Mouse (Mus musculus) midbrain, postnatal 0 days (tissue): ENCODE results near the gene Tenm4. TPM values are rescaled to one million over a fixed set of nuclear protein-coding genes. Genes with fewer than 3 reads are reported as not detected.

Experiments
- ATAC-seq: fragments of 200-750 bp; cut with Nextera tagmentation; 2 replicates; pipeline ENCODE4 v1.8.0; 2017; ENCODE audit warnings: moderate number of reproducible peaks, mild to moderate bottlenecking, moderate TSS enrichment, moderate library complexity; ENCODE audit not compliant: low FRiP score
- DNase-seq: peaks from one replicate; pipeline ENCODE4 v3.0.0-alpha.2; 2015; ENCODE audit warnings: low spot score
- H3K27ac ChIP-seq: fragments of 300-500 bp; sonication (generic); 2 replicates; pipeline ENCODE4 v1.5.1; 2014; ENCODE audit warnings: low read depth, mild to moderate bottlenecking, low read length, mixed read lengths
- H3K27me3 ChIP-seq: fragments of 300-500 bp; sonication (generic); 2 replicates; pipeline ENCODE4 v1.6.1; 2014; ENCODE audit warnings: low read length, control low read depth, mixed read lengths; ENCODE audit not compliant: insufficient read depth
- H3K36me3 ChIP-seq: fragments of 300-500 bp; sonication (generic); 2 replicates; pipeline ENCODE4 v1.6.1; 2014; ENCODE audit warnings: low read length, control low read depth, mixed read lengths; ENCODE audit not compliant: insufficient read depth
- H3K4me1 ChIP-seq: fragments of 300-500 bp; sonication (generic); 2 replicates; pipeline ENCODE4 v1.6.1; 2014; ENCODE audit warnings: mild to moderate bottlenecking, control low read depth, antibody characterized with exemption, low read length, mixed read lengths; ENCODE audit not compliant: insufficient read depth
- H3K4me2 ChIP-seq: fragments of 300-500 bp; sonication (generic); 2 replicates; pipeline ENCODE4 v1.6.1; 2014; ENCODE audit warnings: low read depth, mild to moderate bottlenecking, low read length, mixed read lengths; ENCODE audit not compliant: poor library complexity, severe bottlenecking
- H3K4me3 ChIP-seq: fragments of 300-500 bp; sonication (generic); 2 replicates; pipeline ENCODE4 v1.5.1; 2014; ENCODE audit warnings: low read depth, mild to moderate bottlenecking, low read length, moderate library complexity
- H3K9ac ChIP-seq: fragments of 300-500 bp; sonication (generic); replicated peaks from 2 replicates; pipeline ENCODE4 v1.6.1; 2014; ENCODE audit warnings: mild to moderate bottlenecking, low read length, moderate library complexity, mixed read lengths; ENCODE audit not compliant: poor library complexity, severe bottlenecking
- H3K9me3 ChIP-seq: fragments of 300-500 bp; sonication (generic); 2 replicates; pipeline ENCODE4 v1.6.1; 2016; ENCODE audit warnings: low read length, control low read depth
- CTCF ChIP-seq: IDR thresholded peaks from 2 replicates; pipeline ENCODE4 v1.5.1; 2016; ENCODE audit warnings: antibody characterized with exemption, mild to moderate bottlenecking
- WGBS: fragments of 180-500 bp; shearing (Covaris S2); extraction: QIAGEN DNeasy Blood & Tissue Kit; methylation state at CpG from one replicate; pipeline ENCODE4 v1.1.7; 2014; 5-methylcytosine and 5-hydroxymethylcytosine counted together
- polyA plus RNA-seq: library from polyadenylated mRNA; unstranded; fragments of >200 nt; fragmentation: Nextera tagmentation; extraction: Ambion mirVana; gene quantifications from 2 replicates; pipeline ENCODE4 v1.2.1, GENCODE M21; 2015
- total RNA-seq: library from RNA; depleted of rRNA; stranded (reverse); fragments of >200 nt; gene quantifications from 2 replicates; pipeline ENCODE4 v1.2.3, GENCODE M21; 2014

The Tenm4 gene
- total and polyA plus RNA-seq, 2 experiments from 2014 or later = 35.9 to 56.0 TPM

DNA sequence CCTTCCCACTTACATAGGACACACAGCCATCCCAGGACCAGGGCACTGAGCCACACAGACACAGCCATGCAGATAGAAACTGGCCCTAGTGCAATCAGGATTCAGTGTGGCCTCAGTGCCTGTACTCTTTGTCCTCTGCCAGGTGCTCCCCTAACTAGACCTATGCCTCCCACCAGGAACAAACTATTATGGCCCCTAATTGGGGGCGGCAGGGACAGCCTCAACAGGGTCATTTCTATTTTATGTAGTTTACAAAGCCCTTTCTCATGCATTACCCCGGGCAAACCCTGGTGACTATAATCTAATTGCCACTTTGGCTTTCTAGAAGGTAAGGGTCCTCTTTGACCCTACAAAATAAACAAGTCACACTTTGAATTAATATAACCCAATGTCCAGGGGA is 479.4 kb downstream of the Tenm4 start:
- TF ChIP-seq CTCF = no peak
- no peak overlapping the region for H3K4me2 ChIP-seq
- no peaks in the 10 kb centered on the region for H3K36me3 ChIP-seq
- no peak overlapping the region for H3K27ac ChIP-seq
- 0 out of 2 replicates have a peak, but pooled peaks cover 5% of the 10 kb centered on the region for H3K27me3 ChIP-seq
- H3K4me3 ChIP-seq = no peak overlapping the region
- H3K9me3 ChIP-seq = no peaks in the 10 kb centered on the region
- no peak overlapping the region for H3K9ac ChIP-seq
- peaks cover 8% of the 10 kb centered on the region for H3K4me1 ChIP-seq
- ATAC-seq (no peak), DNase-seq (no peak)
- 46% methylated on average over 2 of the region's 2 CpGs for WGBS

DNA sequence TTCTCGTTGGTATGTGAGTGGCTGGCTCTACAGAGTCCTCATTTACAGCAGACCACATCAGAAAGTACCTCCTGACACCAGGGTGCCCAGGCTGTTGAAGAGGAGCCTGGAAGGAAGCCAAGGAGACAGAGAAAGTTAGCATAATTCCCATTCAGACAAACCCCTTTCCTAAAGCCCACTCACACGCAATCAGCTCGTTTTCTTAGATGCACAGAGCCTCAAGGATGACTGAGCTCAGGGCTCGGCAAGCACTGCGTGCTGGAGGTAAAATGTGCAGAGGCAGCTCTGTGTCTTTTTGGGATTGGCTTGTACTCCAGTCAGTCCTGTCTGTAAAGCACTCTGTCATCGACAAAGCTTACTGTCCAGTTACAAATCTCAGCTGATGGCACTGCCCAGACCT is 480.0 kb downstream of the Tenm4 start:
- Histone ChIP-seq H3K4me2 (no peak overlapping the region), H3K27me3 (no peaks in the 10 kb centered on the region), H3K27ac (no peak overlapping the region), H3K36me3 (no peaks in the 10 kb centered on the region), H3K4me3 (no peak overlapping the region), H3K4me1 (peaks cover 8% of the 10 kb centered on the region), H3K9ac (no peak overlapping the region), H3K9me3 (no peaks in the 10 kb centered on the region)
- TF ChIP-seq CTCF = no peak
- ATAC-seq = no peak
- DNase-seq = no peak
- 19% methylated on average over 6 of the region's 6 CpGs for WGBS

DNA sequence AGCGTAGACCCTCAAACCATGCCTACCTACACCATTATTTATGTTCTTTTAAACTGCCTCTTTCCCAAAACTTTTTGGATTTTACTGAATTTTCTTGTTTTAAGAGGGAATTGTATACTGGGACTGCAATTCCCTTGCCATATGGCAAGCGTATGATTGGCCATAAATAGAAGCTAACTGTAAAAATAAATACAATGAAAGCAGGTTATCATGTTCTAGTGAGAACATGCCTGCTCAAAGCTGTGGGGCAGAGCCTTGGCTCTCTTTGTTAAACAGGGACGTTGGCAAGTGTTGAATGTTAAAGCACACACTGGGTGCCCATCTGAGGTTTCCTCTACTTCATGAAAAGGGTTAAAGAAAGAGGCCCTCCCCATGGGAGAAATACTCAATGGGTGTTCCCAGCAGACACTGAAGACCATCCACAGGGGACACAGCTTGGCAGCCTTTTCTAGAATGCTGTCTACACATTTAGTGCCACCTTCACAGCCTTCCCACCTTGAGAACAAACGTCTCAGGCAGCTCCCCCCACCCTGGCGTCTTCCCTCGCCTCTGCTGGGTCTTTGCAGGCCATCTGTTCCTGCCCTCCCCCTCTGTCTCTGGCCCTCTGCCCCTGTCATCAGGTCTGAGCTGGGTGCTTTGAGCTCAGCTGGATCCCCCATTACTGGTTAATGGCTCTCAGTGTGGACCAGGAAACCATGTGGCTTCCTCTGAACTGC is 480.7 kb downstream of the Tenm4 start:
- Histone ChIP-seq H3K27ac (no peak overlapping the region), H3K27me3 (no peaks in the 10 kb centered on the region), H3K4me1 (peaks cover 8% of the 10 kb centered on the region), H3K9me3 (no peaks in the 10 kb centered on the region), H3K4me3 (no peak overlapping the region), H3K9ac (no peak overlapping the region), H3K4me2 (no peak overlapping the region), H3K36me3 (no peaks in the 10 kb centered on the region)
- no peak for TF ChIP-seq CTCF
- WGBS = 39% methylated on average over 6 of the region's 6 CpGs
- ATAC-seq (no peak), DNase-seq (no peak)

DNA sequence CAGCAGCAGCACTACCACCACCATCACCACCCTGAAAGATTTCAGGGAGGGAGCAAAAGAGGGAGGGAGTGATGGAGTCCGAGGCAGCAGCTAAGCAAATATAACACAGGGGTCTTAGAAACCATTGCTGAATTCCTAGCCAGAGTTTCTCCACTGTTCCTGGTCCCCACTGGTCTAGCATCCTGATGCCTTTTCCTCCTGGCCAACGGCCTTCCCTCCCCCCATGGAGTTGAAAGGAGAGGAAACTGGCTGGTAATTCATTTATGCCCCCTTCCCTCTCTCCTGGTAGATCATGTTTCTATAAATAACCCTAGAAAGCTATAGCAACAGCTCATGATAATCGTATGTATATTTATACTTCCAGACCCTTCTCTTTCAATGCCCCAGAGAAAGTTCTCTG is 481.8 kb downstream of the Tenm4 start:
- no peaks in the 10 kb centered on the region for H3K36me3 ChIP-seq
- no peaks in the 10 kb centered on the region for H3K27me3 ChIP-seq
- H3K4me2 ChIP-seq = no peak overlapping the region
- 23% methylated on average over 3 of the region's 3 CpGs for WGBS
- no peaks in the 10 kb centered on the region for H3K9me3 ChIP-seq
- no peak overlapping the region for H3K9ac ChIP-seq
- DNase-seq (no peak), ATAC-seq (no peak)
- no peak overlapping the region for H3K27ac ChIP-seq
- no peak for TF ChIP-seq CTCF
- H3K4me1 ChIP-seq = peaks cover 8% of the 10 kb centered on the region
- no peak overlapping the region for H3K4me3 ChIP-seq

DNA sequence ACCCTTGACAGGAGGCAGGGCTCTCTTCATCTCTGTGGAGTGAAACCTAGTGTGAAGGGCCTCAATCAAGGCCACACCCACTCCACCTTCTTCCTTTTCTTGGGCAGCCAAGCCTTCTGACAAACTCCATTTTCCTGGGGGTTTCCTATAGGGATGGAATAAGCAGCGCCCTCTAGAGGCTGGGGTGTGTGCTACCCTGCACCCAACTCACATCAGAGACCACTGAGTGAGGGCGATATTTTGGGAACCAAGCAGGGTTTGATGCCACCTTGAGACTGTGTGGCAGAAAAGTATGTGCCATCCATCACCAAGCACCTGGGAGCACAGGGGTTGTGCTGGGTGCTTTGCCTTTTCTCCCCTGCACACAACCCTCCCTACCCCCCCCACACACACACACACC is 483.2 kb downstream of the Tenm4 start:
- no peaks in the 10 kb centered on the region for H3K9me3 ChIP-seq

DNA sequence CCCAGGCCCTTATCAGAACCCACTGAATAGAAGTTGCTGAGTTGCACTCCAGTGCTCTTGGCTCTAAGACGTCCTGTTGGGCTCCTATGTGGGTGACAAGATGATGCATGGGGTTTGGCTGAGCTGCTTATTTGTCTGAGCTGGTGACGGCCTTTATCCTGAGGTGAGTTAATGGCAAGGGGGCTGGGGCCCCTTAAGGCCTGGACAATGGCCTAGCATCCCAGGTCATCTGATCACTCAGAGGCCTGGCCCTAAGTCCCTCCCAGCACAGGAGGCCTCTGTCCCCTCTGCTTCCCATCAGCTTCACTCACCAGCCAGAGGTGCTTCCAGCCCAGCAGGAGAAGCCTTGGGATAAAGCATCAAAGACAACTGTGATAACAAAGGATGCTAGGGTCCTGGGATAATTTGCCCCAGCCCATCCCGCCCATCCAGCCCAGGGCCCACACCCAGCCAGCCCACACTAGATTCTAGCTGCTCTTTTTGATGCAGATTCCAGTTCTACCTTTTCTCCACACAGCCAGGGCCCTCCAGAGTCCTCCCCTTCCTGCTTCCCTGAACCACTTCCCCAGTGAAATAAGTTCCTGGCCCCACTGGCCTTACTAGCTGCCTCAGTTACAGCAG is 484.2 kb downstream of the Tenm4 start:
- H3K9me3 ChIP-seq = no peaks in the 10 kb centered on the region
- H3K27ac ChIP-seq = no peak overlapping the region
- H3K9ac ChIP-seq = no peak overlapping the region
- no peaks in the 10 kb centered on the region for H3K36me3 ChIP-seq
- DNase-seq = no peak
- no peak overlapping the region for H3K4me2 ChIP-seq
- no peak overlapping the region for H3K4me3 ChIP-seq
- ATAC-seq = no peak
- TF ChIP-seq CTCF = no peak
- peaks cover 5% of the 10 kb centered on the region; the same call in 1 of the 2 replicates for H3K27me3 ChIP-seq
- 54% methylated on average over 3 of the region's 3 CpGs for WGBS
- H3K4me1 ChIP-seq = peaks cover 8% of the 10 kb centered on the region

More for the DNA sequence above, 483.2 kb downstream of the Tenm4 start:
- Histone ChIP-seq H3K9ac (no peak overlapping the region), H3K27ac (no peak overlapping the region), H3K36me3 (no peaks in the 10 kb centered on the region), H3K4me2 (no peak overlapping the region), H3K4me3 (no peak overlapping the region), H3K27me3 (peaks cover 5% of the 10 kb centered on the region; the same call in 1 of the 2 replicates), H3K4me1 (peaks cover 8% of the 10 kb centered on the region)
- DNase-seq (no peak), ATAC-seq (no peak)
- 59% methylated on average over 2 of the region's 2 CpGs for WGBS
- peak; percentile 18; the same call in 1 of the 2 replicates for TF ChIP-seq CTCF
